Mouse (Mus musculus): ENCODE measurements around the gene Pou2f3. TPM values are rescaled to one million over a fixed set of nuclear protein-coding genes. Genes with fewer than 3 reads are reported as not detected.

Gene Pou2f3
- polyA plus RNA-seq, 1 experiment from 2014 or later, result not detected

DNA sequence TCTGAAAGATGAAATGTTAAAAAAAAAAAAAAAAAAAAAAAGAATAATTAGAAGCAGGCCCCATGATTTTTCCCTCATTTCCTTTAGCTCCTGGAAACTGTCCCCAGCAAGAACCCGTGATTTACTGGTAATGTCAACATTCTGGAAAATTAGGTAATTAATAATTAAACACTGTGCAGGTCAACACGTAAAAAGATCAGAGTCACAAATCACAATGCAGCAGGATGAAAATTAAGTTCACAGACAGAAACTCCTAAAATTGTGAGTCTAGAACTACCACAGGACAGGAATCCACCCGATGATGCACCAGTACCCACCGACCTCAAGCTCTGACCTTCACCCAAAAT, 105.7 kb downstream of the Pou2f3 start:
- H3K79me2 ChIP-seq (ENCODE audit: inconsistent target), result no peaks in the 10 kb centered on the region; the same call in 1 of the 2 replicates
- H3K36me3 ChIP-seq (ENCODE audit: inconsistent target), result no peaks in the 10 kb centered on the region
- 35% methylated on average over 4 of the region's 4 CpGs for WGBS (ENCODE audit: missing documents)
- H3K27ac ChIP-seq, result no peak overlapping the region
- H3K4me3 ChIP-seq (ENCODE audit: inconsistent target), result peak overlapping the region; percentile 39; the same call in 1 of the 2 replicates

DNA sequence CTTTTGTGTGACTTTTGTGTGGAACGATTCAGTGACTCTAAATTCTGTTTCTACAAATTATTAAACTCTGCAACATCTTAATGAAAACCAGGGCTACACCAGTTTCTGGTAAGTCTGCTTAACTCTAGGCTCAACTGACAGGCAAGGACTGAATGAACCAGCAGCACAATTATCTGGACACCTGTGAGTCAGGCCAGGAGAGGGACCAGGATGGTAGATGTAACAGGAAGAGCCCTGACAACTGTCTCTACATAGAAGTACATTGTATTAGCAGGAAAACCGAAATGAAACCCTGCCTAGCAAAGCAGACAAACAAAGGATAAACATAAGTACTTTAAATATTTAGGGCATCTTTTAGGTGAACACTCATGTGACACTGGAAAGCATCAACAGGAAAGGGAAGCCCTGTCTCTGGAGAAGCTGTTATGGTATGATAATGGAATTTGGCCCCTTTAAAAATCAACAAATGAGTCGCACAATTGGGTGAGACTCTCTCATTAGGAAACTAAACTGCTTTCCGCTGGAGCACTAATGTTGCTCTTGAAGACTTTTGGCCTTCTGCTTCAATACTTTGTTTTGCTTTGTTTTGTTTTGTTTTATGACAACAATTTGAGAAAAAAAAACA, 106.4 kb downstream of the Pou2f3 start:
- H3K4me3 ChIP-seq (ENCODE audit: inconsistent target), result no peak overlapping the region
- H3K27ac ChIP-seq, result no peak overlapping the region
- no peaks in the 10 kb centered on the region; the same call in 1 of the 2 replicates for H3K79me2 ChIP-seq (ENCODE audit: inconsistent target)
- H3K36me3 ChIP-seq (ENCODE audit: inconsistent target), result no peaks in the 10 kb centered on the region
- 75% methylated on average over 4 of the region's 4 CpGs for WGBS (ENCODE audit: missing documents)

DNA sequence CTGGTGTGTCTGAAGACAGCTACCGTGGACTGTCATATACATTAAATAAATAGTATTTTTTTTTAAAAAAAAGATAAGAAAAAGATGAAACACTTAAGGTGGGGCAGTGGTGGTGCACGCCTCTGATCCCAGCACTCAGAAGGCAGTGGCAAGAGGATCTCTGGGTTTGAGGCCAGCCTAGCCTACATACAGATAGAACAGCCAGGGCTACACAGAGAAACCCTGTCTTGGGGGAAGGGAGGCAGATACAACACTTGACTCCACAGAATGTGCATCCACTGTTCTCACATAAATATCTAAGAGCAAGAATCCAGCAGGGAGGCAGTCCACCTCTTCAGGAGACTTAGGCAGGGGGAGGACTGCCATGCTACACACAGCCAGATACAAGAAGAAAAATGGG, 107.2 kb downstream of the Pou2f3 start:
- H3K79me2 ChIP-seq (ENCODE audit: inconsistent target), result no peaks in the 10 kb centered on the region; the same call in 1 of the 2 replicates
- 100% methylated on average over 2 of the region's 2 CpGs for WGBS (ENCODE audit: missing documents)
- H3K36me3 ChIP-seq (ENCODE audit: inconsistent target), result no peaks in the 10 kb centered on the region
- H3K4me3 ChIP-seq (ENCODE audit: inconsistent target), result no peak overlapping the region
- H3K27ac ChIP-seq, result no peak overlapping the region

DNA sequence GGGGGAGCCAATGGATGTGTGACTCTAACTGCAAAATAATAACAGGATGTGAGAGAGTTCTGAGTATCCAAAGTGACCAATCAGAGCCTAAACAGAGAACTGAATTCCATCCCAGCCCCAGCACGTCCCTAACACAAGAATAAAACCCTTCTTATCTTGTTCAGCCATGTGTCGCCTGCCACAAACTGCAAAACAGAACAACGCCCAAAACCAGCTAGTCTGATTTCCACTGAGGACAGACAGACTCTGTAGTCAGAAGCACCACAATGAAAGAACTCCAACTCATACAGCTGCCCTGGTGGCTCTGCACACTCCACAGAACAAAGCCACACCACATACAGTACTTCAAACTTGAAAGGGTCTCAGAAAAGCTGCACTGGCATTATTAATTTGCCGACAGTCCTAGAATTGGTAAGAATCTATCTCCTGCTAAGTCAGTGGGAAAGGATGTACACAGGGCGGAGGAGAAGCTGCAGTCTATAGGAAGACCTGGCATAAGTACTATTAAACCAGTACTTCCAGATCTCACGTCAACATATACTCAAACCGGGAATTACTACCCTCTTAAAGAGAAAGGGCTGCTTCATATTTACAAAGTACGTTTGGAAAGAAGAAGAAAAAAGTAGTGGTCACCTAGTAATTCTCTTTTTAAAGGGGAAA, 108.1 kb downstream of the Pou2f3 start:
- Histone ChIP-seq H3K4me3 (ENCODE audit: inconsistent target) (no peak overlapping the region), H3K79me2 (ENCODE audit: inconsistent target) (no peaks in the 10 kb centered on the region; the same call in 1 of the 2 replicates), H3K27ac (no peak overlapping the region), H3K36me3 (ENCODE audit: inconsistent target) (no peaks in the 10 kb centered on the region)
- WGBS (ENCODE audit: missing documents), result 83% methylated on average over 7 of the region's 8 CpGs

DNA sequence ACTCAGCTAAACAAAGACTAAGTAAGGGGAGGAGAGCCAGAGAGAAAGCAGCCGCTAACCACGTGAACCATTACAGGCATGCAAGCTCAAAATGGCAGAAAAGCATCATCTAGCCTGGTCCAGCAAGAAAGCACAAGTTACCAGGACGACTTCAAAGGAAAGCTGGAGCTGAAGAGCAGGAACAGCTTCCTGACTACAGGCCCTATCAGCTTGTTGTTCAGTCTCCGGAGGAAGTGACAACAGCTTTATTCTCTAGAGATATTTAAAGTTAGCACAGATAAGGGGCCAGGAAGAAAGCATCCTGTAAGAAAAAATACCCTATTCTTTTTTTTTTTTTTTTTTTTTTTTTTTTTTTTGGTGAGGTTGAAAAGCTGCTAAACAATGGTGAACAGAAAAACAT, 111.2 kb downstream of the Pou2f3 start:
- no peak overlapping the region for H3K4me3 ChIP-seq (ENCODE audit: inconsistent target)
- H3K79me2 ChIP-seq (ENCODE audit: inconsistent target), result no peaks in the 10 kb centered on the region; the same call in 1 of the 2 replicates
- no peaks in the 10 kb centered on the region for H3K36me3 ChIP-seq (ENCODE audit: inconsistent target)
- H3K27ac ChIP-seq, result no peak overlapping the region
- WGBS (ENCODE audit: missing documents), result 88% methylated on average over 4 of the region's 4 CpGs

DNA sequence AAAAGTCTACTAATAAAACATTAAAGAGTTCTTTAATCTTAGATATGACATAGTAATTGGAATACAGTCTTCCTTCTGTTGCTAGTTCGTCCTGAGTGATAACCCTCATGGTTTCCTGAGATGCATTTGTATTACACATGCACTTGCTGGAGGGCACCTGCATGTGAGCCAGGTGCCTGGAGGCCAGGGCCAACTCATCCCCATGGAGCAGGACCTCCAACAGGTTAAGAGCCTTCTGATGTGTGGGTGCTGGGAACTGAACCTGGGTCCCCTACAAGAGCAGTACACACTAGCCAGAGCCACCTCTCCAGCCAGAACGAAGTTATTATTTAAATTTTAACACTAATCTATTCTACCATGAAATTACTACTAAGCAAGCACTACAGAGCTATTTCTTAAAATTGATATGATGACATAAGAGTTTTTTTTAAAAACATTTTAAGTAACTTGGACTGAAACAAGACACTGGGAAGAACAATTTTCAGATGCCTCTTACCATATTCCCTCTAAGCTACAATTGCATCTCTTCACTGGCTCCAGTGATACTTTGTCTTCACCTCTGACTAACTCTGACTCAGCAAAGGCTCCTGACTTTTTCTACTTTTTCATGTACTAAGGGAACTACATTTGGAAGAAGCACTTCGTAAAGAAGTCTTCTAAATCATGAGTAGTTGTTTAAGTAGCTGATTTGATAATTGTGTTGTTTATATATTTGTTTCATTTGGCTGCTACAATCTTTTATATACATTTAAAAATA, 112.2 kb downstream of the Pou2f3 start:
- 100% methylated on average over 3 of the region's 3 CpGs for WGBS (ENCODE audit: missing documents)
- no peaks in the 10 kb centered on the region for H3K36me3 ChIP-seq (ENCODE audit: inconsistent target)
- H3K27ac ChIP-seq, result no peak overlapping the region
- H3K79me2 ChIP-seq (ENCODE audit: inconsistent target), result no peaks in the 10 kb centered on the region; the same call in 1 of the 2 replicates
- no peak overlapping the region for H3K4me3 ChIP-seq (ENCODE audit: inconsistent target)

DNA sequence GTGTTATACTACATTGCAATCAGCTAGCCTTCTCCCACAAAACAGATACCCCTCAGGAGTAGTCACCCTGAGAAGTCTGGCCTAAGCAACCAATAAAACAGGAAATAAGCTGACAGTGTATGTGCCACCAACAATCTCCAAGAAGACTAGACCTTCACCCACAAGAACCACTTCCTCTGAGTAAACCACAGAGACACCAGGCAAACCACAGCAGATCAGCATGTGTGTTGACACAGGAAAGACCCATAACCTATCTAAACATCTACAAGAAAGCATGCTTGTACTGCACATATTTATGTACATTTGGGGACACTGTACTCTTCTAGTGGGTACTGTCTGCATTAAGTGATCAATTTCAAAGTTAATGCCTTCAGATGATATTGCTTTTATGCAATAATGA, 113.8 kb downstream of the Pou2f3 start:
- Histone ChIP-seq H3K27ac (no peak overlapping the region), H3K4me3 (ENCODE audit: inconsistent target) (no peak overlapping the region), H3K79me2 (ENCODE audit: inconsistent target) (no peaks in the 10 kb centered on the region), H3K36me3 (ENCODE audit: inconsistent target) (no peaks in the 10 kb centered on the region)

DNA sequence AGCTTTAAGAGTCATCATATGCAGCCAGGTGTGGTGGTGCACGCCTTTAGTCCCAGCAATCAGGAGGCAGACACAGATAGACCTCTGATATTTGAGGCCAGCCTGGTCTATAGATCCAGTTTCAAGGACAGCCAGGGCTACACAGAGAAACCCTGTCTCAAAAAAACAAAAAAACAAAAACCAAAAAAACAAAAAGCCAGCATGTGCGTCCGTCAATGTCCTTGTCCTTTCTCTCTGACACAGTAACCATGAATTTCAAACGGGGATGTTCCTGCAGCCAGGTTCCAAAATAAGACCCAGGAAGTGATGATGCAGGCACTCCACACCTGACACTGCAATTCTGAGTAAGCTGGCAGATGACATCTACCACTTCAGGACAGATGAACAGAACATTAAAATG, 115.3 kb downstream of the Pou2f3 start:
- no peak overlapping the region for H3K4me3 ChIP-seq (ENCODE audit: inconsistent target)
- H3K79me2 ChIP-seq (ENCODE audit: inconsistent target), result no peaks in the 10 kb centered on the region
- WGBS (ENCODE audit: missing documents), result 93% methylated on average over 4 of the region's 4 CpGs

DNA sequence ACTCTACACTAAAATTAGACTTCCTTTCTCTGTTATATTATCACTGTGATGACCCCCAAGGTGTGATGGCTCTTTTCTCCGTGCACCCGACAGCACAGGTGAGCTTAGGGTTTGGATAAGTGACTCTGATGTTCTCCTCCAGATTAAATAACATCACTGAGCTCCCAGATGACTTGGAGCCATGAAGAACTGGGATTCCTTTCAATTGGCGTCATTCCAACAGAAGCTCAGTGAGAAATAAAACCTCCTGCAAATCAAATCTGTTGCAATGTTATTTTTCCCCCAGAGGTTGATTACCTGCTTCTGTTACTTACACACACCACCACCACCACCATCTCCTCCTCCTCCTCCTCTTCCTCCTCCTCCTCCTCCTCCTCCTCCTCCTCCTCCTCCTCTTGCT, 116.4 kb downstream of the Pou2f3 start:
- no peak overlapping the region for H3K4me3 ChIP-seq (ENCODE audit: inconsistent target)
- H3K79me2 ChIP-seq (ENCODE audit: inconsistent target), result no peaks in the 10 kb centered on the region
- H3K36me3 ChIP-seq (ENCODE audit: inconsistent target), result no peaks in the 10 kb centered on the region
- no peak overlapping the region for H3K27ac ChIP-seq
- WGBS (ENCODE audit: missing documents), result 93% methylated on average over 3 of the region's 3 CpGs

More for the DNA sequence above, 115.3 kb downstream of the Pou2f3 start:
- no peak overlapping the region for H3K27ac ChIP-seq
- H3K36me3 ChIP-seq (ENCODE audit: inconsistent target), result no peaks in the 10 kb centered on the region

DNA sequence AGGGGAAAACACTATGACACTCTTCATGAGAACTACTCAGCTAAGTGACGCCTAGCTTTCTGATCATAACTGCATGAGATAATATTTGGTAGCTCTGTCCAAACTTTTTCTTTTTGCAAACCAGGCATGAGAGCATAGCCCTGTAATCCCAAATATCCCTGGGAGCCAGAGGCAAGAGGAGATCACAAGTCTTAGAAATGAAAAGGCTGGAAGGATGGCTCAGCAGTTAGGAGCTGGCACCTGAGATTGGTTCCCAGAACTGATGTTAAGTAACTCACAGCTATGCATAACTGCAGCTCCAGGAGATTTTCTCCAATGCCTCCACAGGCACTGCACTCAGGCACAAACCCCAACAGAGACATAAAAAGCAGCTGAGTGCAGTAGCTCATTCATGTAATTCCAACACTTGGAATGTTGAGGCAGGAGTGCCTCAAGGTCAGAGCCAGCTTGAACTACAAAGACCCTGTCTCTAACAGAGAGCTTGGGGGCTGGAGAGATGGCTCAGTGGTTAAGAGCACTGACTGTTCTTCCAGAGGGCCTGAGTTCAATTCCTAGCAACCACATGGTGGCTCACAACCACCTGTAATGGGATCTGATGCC, 124.4 kb downstream of the Pou2f3 start:
- no peaks in the 10 kb centered on the region for H3K79me2 ChIP-seq (ENCODE audit: inconsistent target)
- H3K4me3 ChIP-seq (ENCODE audit: inconsistent target), result no peak overlapping the region
- 100% methylated on average over 1 of the region's 1 CpGs for WGBS (ENCODE audit: missing documents)
- no peaks in the 10 kb centered on the region for H3K36me3 ChIP-seq (ENCODE audit: inconsistent target)
- H3K27ac ChIP-seq, result no peak overlapping the region

DNA sequence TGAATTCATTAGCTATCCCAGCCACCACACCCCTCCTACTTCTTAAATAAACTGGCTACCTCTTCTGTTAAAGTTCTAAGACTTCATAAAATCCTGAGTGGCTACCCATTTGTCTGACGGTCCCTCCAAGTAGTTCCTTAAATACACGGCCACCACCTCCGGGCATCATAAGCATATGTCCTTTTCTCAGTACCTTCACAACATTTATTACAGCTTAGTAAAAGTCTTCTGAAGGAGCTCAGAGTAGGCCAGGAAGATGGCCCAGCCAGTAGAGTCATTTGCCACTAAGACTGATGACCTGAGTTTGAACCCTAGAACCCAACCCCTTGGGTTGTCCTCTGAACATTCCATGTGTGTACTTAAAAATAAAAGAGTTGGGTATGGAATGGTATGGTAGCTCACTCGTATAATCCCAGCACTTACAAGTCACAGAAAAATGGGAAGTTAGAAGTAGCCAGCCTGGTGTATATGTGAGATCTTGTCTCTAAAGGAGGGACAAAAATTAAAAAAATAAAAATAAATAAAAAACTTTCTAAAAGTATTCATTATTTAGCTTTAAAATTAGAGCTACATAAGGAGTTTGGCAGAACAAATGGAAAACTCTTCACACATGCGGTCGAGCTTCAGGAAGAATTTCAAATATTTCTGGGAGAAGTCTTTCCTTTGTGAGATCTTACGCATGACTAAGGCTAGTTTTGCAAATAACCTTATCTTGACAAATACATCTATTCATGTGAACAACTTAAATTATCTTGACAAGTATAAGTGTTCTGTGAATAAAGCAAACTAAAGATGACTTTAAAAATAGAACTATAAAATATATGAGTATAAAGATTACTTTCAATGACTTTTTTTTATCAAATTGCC, 125.4 kb downstream of the Pou2f3 start:
- Histone ChIP-seq H3K36me3 (ENCODE audit: inconsistent target) (no peaks in the 10 kb centered on the region), H3K27ac (no peak overlapping the region), H3K4me3 (ENCODE audit: inconsistent target) (no peak overlapping the region), H3K79me2 (ENCODE audit: inconsistent target) (no peaks in the 10 kb centered on the region)
- WGBS (ENCODE audit: missing documents), result 89% methylated on average over 7 of the region's 7 CpGs

DNA sequence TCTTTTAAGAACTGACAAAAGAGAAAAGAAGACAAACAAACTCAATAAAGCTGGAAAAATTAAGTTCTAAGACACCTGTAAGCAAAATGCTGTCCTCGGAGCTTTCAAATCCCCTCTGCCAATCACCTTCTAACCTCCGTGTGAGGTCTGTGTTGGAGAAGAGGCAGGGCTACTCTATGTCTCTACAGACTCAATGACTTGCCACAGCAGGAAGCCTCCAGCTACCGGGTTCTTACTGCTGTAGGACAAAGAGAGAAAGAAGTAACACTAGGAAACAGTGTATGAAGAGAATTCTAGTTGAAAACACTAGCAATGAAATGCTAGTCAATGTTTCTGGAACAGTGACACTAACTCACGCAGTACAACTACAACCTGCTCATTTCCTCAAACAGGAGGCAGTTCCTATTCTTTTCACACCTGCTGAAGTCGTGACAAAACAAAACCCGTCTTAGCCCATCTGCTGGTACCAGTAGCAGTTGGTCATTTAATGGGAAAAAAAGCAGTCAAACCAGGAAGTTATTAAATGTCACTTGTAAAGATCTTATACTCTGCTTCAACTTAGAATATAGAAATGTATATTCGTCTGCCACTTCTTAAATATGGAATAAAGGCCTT, 126.6 kb downstream of the Pou2f3 start:
- WGBS (ENCODE audit: missing documents), result 86% methylated on average over 7 of the region's 7 CpGs

DNA sequence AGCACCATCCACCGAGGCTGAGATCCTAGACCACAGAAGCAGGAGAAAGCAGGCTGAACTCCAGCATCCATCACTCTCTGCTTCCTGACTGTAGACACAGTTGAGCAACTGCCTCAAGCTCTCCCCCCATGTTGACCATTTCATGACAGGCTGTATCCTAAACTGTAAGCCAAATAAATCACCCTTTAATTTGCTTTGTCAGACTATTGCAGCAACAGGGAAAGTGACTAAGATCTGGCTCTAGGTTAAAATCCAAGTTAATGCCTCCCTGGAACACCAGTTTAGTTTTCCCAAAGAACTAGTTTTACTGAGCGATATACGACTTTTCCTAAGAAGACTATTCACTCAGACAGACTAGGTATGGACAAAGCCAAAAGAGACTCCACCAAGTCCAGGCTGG, 131.5 kb downstream of the Pou2f3 start:
- Histone ChIP-seq H3K4me3 (ENCODE audit: inconsistent target) (no peak overlapping the region), H3K27ac (no peak overlapping the region), H3K79me2 (ENCODE audit: inconsistent target) (no peaks in the 10 kb centered on the region), H3K36me3 (ENCODE audit: inconsistent target) (no peaks in the 10 kb centered on the region)
- 70% methylated on average over 3 of the region's 3 CpGs for WGBS (ENCODE audit: missing documents)

More for the DNA sequence above, 126.6 kb downstream of the Pou2f3 start:
- Histone ChIP-seq H3K36me3 (ENCODE audit: inconsistent target) (no peaks in the 10 kb centered on the region), H3K27ac (no peak overlapping the region), H3K4me3 (ENCODE audit: inconsistent target) (no peak overlapping the region), H3K79me2 (ENCODE audit: inconsistent target) (no peaks in the 10 kb centered on the region)

DNA sequence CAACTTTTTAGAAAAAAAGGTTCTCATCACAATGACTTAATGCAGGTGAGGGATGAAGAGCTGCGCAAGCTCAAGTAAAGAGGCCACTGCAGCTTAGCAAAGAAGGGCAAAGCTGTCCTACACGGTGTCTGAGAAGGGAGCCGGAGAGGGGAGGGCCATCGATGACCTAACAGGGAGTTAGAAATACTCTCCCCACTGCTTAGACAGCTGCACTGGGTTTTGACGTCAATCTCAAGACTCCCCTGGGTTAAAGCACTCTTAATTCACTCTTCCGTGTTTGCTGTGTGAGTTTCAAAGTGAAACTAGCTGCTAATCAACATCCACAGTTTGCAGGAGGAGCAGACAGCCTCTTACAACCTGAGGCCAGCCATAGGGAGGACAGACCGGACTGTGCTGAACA, 134.0 kb downstream of the Pou2f3 start:
- H3K36me3 ChIP-seq (ENCODE audit: inconsistent target), result no peaks in the 10 kb centered on the region
- WGBS (ENCODE audit: missing documents), result 85% methylated on average over 7 of the region's 7 CpGs
- H3K79me2 ChIP-seq (ENCODE audit: inconsistent target), result no peaks in the 10 kb centered on the region
- H3K4me3 ChIP-seq (ENCODE audit: inconsistent target), result no peak overlapping the region
- no peak overlapping the region for H3K27ac ChIP-seq
